Mouse (Mus musculus): ENCODE measurements around the gene Prdx6b.

The Prdx6b gene

GRCm38 (mm10) chr2:80292172-80292571, at the start of gene Prdx6b:
TSS of gene Prdx6b (plus strand) at chr2:80292472.
- DNase-seq (ENCODE audit: low spot score in 2 of 2) = no peak

GRCm38 (mm10) chr2:80247466-80247865, 44.8 kb upstream of the Prdx6b start:
- DNase-seq (ENCODE audit: low spot score in 2 of 2) = no peak

GRCm38 (mm10) chr2:80247868-80248267, 44.4 kb upstream of the Prdx6b start:
- DNase-seq (ENCODE audit: low spot score in 2 of 2) = no peak

- DNase-seq (ENCODE audit: low spot score in 2 of 2) = no peak
Measured at GRCm38 (mm10) chr2:80259888-80260672, 32.2 kb upstream of the Prdx6b start.

GRCm38 (mm10) chr2:80266894-80267293, 25.4 kb upstream of the Prdx6b start:
- peak; percentile 48 to 61 for DNase-seq (ENCODE audit: low spot score in 2 of 2)

GRCm38 (mm10) chr2:80268053-80268452, 24.2 kb upstream of the Prdx6b start:
- no peak for DNase-seq (ENCODE audit: low spot score in 2 of 2)

GRCm38 (mm10) chr2:80271431-80271830, 20.8 kb upstream of the Prdx6b start:
- no peak for DNase-seq (ENCODE audit: low spot score in 2 of 2)

- no peak for DNase-seq (ENCODE audit: low spot score in 2 of 2)
Measured at GRCm38 (mm10) chr2:80273038-80273437, 19.2 kb upstream of the Prdx6b start.

GRCm38 (mm10) chr2:80273763-80274162, 18.5 kb upstream of the Prdx6b start:
- DNase-seq (ENCODE audit: low spot score in 2 of 2) = no peak

GRCm38 (mm10) chr2:80275136-80275535, 17.1 kb upstream of the Prdx6b start:
- DNase-seq (ENCODE audit: low spot score in 2 of 2) = peak in 1 of 2 experiments; percentile 15

- no peak for DNase-seq (ENCODE audit: low spot score in 2 of 2)
Measured at GRCm38 (mm10) chr2:80282214-80282613, 10.1 kb upstream of the Prdx6b start.

- no peak for DNase-seq (ENCODE audit: low spot score in 2 of 2)
Measured at GRCm38 (mm10) chr2:80286397-80286796, 5.9 kb upstream of the Prdx6b start.

- DNase-seq (ENCODE audit: low spot score in 2 of 2) = no peak
Measured at GRCm38 (mm10) chr2:80298334-80298733, 6.1 kb downstream of the Prdx6b start.

GRCm38 (mm10) chr2:80300806-80301205, 8.5 kb downstream of the Prdx6b start:
- DNase-seq (ENCODE audit: low spot score in 2 of 2) = no peak

- DNase-seq (ENCODE audit: low spot score in 2 of 2) = no peak
Measured at GRCm38 (mm10) chr2:80303957-80304356, 11.7 kb downstream of the Prdx6b start.

- no peak for DNase-seq (ENCODE audit: low spot score in 2 of 2)
Measured at GRCm38 (mm10) chr2:80307701-80308100, 15.4 kb downstream of the Prdx6b start.

GRCm38 (mm10) chr2:80309775-80310174, 17.5 kb downstream of the Prdx6b start:
- DNase-seq (ENCODE audit: low spot score in 2 of 2) = no peak

GRCm38 (mm10) chr2:80310772-80311171, 18.5 kb downstream of the Prdx6b start:
- no peak for DNase-seq (ENCODE audit: low spot score in 2 of 2)

- DNase-seq (ENCODE audit: low spot score in 2 of 2) = no peak
Measured at GRCm38 (mm10) chr2:80311350-80311749, 19.1 kb downstream of the Prdx6b start.

- no peak for DNase-seq (ENCODE audit: low spot score in 2 of 2)
Measured at GRCm38 (mm10) chr2:80314201-80314600, 21.9 kb downstream of the Prdx6b start.

GRCm38 (mm10) chr2:80314854-80315241, 22.6 kb downstream of the Prdx6b start:
- no peak for DNase-seq (ENCODE audit: low spot score in 2 of 2)

GRCm38 (mm10) chr2:80315242-80316161, 23.2 kb downstream of the Prdx6b start, which contains the start of gene Dnajc10:
TSS of gene Dnajc10 (plus strand) at chr2:80315466.
- peak; percentile 71 to 88 for DNase-seq (ENCODE audit: low spot score in 2 of 2)

GRCm38 (mm10) chr2:80322878-80323277, 30.6 kb downstream of the Prdx6b start:
- DNase-seq (ENCODE audit: low spot score in 2 of 2) = no peak

All from frontal cortex, postnatal 25 days (tissue).